In genomic region chr10:61665651-61666050, GRCm38 (mm10) we compare ENCODE assay signal across 23 mouse cellular contexts.
"Had no signal": no experiment of that assay in that cellular context is flagged by ENCODE, and none has a peak within 500 bp of the region (broad histone marks: within the 10 kb centered on the region; RNA-seq: fewer than 3 reads in every experiment).

No protein-coding gene starts in this region.

- H3K9ac ChIP-seq: heart, embryonic 13.5 days; heart, embryonic 15.5 days; hindbrain, embryonic 13.5 days; hindbrain, embryonic 15.5 days; kidney, embryonic 15.5 days; limb, embryonic 12.5 days; liver, embryonic 13.5 days had no signal

- H3K4me3 ChIP-seq: heart, adult 2 months; heart, embryonic 13.5 days; heart, embryonic 15.5 days; hindbrain, embryonic 13.5 days; hindbrain, embryonic 15.5 days; kidney, embryonic 15.5 days; left cerebral cortex, adult 2 months; limb, embryonic 10.5 days; limb, embryonic 12.5 days; liver, embryonic 13.5 days had no signal

- H3K27me3 ChIP-seq: heart, embryonic 13.5 days; heart, embryonic 15.5 days; hindbrain, embryonic 13.5 days; hindbrain, embryonic 15.5 days; kidney, embryonic 15.5 days; limb, embryonic 12.5 days; liver, embryonic 13.5 days had no signal

- ATAC-seq: hindbrain, postnatal 0 days; intestine, embryonic 16.5 days had no signal

- H3K4me1 ChIP-seq: heart, embryonic 15.5 days; kidney, embryonic 15.5 days; limb, embryonic 10.5 days; limb, embryonic 12.5 days had no signal

- DNase-seq: gastrocnemius, postnatal 14 days; gastrocnemius, postnatal 36 days; heart, adult 11 months; heart, adult 2 months; heart, postnatal 14 days; heart, postnatal 36 days; kidney, adult 11 months; kidney, adult 2 months; kidney, adult 9 months; kidney, postnatal 14 days; kidney, postnatal 36 days; liver, embryonic 13.5 days had no signal

- H3K27ac ChIP-seq: heart, adult 2 months; heart, embryonic 13.5 days; heart, embryonic 15.5 days; hindbrain, embryonic 13.5 days; hindbrain, embryonic 15.5 days; hindbrain, postnatal 0 days; kidney, embryonic 15.5 days; kidney, postnatal 0 days; left cerebral cortex, adult 2 months; limb, embryonic 10.5 days; limb, embryonic 12.5 days; liver, embryonic 13.5 days had no signal

- H3K9me3 ChIP-seq: heart, embryonic 13.5 days; heart, embryonic 15.5 days; hindbrain, embryonic 13.5 days; hindbrain, embryonic 15.5 days; kidney, embryonic 15.5 days; limb, embryonic 10.5 days; limb, embryonic 12.5 days; liver, embryonic 13.5 days had no signal
